Mouse (Mus musculus): ENCODE measurements around the gene Upf1. TPM values are rescaled to one million over a fixed set of nuclear protein-coding genes. Genes with fewer than 3 reads are reported as not detected.

Upf1 gene
- total RNA-seq, 2 experiments from 2014 or later, result 40.8 to 48.8 TPM

DNA sequence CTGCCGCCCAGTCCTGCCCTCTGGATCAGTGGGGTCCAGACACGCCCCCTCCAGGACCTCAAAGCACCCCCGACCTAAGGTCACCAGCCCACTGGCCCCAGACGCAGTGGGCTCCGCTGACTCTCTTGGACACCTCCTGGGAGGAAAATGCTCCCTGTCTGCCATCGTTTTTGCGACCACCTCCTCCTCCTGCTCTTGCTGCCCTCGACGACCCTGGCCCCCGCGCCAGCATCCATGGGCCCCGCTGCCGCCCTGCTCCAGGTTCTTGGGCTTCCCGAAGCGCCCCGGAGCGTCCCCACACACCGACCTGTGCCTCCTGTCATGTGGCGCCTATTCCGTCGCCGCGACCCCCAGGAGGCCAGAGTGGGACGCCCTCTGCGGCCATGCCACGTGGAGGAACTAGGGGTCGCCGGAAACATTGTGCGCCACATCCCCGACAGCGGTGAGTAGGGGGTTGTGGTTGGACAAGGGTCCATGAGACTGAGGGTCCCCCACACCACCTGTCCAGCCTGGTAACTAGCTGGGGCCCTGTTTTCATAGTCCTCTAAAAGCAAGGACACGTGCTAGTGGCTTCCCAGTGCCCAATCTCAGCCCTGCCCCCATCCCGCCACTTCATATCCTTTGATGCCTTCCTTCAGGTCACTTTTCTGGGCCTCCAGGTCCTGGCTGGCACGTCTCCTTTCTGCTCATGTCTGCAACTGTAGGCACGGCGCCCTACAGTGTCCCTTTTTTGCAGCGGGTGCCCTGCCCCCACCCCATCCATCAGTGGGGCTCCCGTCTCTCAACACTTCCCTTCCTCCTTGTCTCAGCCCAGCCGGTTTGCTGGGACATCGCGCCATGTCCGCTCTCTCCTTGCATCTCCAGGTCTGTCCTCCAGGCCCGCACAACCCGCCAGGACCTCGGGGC, 23.0 kb downstream of the Upf1 start:
- intact Hi-C loops (cut with DNase I), result no loop called here
- DNase-seq, result no peak

DNA sequence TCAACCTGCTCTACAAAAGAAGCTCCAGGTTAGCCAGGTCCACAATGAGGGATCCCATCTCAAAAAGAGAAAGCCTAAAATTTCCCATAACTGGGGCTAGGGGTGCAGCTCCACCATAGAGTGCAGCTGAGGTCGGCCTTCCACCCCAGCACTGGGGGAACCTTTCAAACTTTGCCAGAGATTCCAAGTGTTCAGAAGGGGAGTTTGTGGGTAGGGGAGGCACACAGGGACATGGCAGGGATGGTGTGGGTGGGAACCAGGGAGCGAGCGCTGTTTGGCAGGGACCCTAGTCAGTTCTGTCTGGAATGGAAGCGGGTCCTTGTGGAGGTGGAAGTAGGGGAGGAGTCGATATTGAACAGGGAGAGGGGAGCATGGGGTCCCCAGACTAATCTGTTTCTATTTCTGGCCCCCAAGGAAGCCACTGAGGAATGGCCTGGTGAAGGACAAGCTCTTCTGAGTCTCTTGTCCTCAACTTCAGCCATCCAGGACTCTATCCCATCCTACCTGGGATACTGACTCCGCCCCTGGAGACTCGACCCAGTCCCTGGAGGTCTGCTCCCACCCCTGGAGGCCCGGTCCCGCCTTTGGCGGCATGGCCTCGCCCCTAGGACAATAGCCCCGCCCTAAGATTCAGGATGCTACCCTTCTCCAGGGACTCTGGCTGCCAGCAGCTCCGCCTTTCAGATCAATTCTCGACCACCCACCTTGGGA, 23.8 kb downstream of the Upf1 start, which contains the start of gene Gdf1:
Gene Gdf1 (plus strand): TSS at position 694 of the 711 bp plus-strand sequence.
- no peak for DNase-seq
- intact Hi-C loops (cut with DNase I), result no loop called here

DNA sequence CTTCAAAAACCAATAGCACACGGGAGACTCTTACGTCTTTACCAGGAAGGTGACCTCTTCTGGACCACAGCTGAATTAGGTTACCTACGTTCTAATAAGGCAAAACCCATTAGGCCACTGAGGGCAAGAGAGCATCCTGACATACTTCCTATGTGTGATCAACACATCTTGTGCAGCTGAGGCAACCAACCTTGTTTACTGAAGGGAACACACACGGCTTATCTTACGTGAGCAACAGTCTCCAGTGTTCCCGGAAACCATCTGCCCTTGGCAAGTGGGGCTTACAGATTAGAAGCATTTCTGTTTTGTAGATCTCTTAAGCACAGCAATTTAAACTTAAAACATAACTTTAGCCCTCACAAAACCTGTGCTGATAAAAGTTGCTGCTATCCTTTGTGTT, 25.6 kb downstream of the Upf1 start:
- intact Hi-C loops (cut with DNase I), result no loop called here
- DNase-seq, result no peak

DNA sequence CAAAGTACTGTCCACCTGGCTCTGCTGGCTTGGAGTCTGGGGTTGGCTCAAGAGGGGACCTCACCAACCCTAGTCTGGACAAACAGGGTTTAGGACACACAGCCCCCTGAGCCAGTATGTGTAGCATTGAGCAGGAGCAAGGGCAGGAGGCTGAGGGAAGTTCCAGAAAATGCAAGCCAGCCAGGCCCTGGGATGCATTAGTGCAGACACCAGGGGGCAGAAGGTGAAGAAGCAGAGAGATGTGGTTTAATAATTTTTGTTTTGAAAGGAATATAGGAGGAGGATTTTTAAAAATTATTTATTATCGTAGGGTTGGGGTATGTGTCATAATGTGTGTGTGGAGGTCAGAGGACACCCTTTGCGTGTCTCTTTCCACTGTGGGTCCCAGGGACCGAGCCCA, 29.4 kb downstream of the Upf1 start:
- intact Hi-C loops (cut with DNase I), result no loop called here
- DNase-seq, result no peak

DNA sequence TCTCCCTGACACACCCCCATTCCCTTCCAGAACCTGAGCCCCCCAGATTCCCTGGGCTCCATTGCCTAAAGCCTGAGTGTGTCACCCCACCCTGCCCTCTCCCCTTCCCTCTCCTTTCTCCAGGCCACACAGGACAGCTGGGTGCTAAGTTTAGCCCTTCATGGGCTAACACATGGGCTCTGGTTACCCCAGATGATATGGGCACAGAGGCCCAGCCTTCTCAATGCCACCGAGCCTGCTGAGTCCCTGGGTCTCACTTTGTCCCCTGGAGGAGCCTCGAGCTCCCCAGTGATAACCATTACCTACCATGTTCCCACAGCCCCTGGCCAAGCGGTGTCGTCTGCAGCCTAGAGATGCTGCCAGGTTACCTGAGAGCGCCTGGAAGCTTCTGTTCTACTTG, 35.2 kb downstream of the Upf1 start:
- intact Hi-C loops (cut with DNase I), result loop anchor here (5.0 kb wide), 1 partner anchor 136 kb away; no protein-coding TSS in a partner anchor
- DNase-seq, result no peak

DNA sequence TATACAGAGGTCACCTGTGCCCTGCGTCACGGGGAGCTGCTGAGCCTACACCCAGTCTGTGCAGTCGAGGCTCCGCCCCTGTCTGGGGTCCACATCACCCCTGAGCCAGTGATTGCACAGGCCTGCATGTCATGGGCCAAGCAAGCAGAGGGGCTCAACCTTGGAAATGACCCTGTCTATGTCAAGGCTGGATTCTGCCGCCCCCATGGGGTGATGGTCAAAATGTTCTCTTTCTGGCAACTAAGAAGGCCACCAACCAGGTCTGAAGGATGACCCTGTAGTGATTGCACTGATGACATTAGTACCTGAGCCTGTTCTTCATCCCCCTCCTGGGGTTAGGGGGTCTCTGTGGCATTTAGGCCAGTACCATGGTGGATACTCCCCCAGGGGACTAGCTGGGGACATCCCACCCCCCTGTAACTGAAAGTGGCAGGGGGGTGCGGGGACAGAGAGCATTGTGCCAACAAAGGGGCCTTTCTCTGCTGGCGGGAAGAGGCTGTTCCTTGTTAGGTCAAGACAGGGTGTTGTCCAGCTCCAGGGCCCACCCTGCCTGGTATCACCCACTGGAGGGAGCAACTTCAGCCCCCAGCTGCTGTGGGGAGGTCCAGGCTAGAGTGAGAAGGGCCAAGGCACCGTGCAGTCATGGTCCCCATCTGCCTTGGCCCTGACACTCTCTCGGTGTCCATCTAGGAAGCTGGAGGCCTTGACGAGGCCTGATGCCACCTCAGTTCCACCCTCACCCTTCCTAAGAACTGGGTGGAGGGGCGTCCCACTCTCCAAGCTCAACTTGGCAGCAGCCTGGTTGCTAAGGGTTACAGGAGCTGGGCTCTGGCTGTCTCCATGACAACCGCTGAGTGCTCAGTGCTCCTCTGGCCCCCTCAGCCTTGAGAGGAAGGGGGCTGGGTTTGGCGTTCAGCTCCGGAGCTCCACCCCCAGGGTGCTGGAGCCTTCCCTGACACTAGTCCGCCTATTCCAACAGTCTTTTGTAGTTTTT, 36.3 kb downstream of the Upf1 start:
- peak; percentile 51 to 61 for DNase-seq

DNA sequence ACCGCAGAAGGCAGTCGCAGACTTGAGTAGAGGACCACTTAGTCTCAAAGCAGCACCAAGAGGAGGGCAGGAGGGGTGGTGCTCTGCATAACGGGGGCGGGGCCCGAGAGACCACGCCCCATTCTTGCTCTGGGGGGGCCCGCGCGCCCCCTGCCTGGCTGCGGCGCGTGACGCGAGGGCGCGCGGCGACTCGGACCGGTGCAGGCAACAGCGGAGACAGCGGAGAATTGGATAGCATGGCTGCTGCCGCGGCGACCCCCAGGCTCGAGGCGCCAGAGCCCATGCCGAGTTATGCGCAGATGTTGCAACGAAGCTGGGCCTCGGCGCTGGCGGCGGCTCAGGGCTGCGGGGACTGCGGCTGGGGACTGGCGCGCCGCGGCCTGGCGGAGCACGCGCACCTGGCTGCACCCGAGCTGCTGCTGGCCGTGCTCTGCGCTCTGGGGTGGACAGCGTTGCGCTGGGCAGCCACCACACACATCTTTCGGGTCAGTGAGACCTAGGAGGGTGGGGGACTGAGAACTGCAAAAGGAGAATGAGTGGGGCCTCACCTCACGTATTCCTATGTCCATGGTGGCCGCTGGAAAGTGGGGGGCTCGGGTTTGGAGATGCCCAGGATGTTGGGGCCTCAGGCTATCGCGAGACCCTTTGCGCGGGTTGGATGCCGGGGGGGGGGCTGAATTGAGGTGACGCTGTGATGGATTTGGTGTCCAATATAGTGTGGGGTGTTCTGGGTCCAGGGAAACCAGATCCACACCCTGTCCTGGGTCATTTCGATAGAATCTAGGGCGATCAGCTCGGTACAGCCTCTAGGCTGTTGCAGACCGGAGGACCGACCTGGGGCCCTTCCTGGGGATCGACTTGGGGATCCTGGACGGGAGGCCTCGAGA, 37.2 kb downstream of the Upf1 start, which contains the start of gene Cers1:
Gene Cers1 (plus strand): TSS at position 152 of the 887 bp plus-strand sequence.
- DNase-seq, result peak; percentile 56 to 69
- intact Hi-C loops (cut with DNase I), result loop anchor here (5.0 kb wide), 1 partner anchor 134 kb away; no protein-coding TSS in a partner anchor

More for the DNA sequence above, 36.3 kb downstream of the Upf1 start:
- intact Hi-C loops (cut with DNase I), result loop anchor here (5.0 kb wide), 1 partner anchor 135 kb away; no protein-coding TSS in a partner anchor

DNA sequence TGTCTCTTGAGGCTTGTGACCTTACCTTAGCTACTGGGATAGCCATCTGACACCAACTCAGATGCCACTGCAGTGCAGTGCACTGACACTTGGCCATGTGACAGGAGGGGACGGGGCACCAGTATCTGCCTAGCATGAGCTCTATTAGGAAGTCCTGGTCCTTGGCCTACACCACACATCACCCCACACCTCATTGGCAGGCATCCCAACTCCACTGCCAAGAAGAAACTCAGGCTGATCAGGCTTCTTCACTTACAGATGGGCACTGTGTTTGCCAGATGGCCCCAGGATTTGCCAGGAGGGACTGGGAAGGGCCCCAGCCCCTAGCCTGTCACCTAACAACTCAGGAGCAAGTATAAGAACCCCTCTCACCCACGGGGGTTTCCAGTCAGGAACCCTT, 39.7 kb downstream of the Upf1 start:
- no peak for DNase-seq
- intact Hi-C loops (cut with DNase I), result no loop called here

DNA sequence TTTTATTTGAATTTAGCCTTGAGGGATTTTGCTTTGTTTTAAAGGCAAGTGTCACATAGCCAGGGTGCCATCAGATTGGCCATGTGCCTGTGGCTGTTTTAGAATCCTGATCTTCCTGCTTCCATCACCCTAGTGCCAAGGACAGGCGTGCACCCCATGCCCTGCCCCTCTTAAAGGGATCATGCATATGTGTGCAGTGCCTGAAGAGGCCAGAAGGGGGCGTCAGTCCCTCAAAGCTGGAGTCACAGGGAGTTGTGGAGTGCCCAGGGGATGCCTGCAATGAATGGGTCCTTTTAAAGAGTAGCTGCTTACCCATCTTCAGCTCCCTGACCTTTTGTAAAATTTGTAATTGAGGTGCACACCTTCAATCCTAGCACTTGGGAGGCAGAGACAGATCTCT, 43.8 kb downstream of the Upf1 start:
- intact Hi-C loops (cut with DNase I), result no loop called here
- DNase-seq, result peak in 1 of 2 experiments; percentile 43

DNA sequence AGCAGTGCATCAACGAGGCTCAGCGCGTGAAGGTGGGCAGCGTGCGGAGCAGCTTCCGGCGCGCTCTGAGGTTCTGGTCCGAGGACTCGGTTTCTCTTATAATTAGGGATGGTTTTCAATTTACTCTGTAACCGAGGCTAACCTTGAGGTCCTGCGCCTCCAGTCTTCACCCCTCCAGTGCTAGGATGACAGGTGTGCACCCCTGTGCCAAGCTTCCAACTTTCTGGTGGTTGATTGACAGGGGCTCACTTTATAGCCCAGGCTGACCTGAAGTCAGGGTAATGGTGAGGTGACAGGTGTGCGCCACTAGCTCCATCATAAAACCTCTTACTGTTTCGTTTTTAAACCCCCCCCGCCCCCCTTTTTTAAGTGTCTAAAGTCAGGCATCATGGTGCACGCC, 50.2 kb downstream of the Upf1 start:
- DNase-seq, result no peak
- intact Hi-C loops (cut with DNase I), result no loop called here

DNA sequence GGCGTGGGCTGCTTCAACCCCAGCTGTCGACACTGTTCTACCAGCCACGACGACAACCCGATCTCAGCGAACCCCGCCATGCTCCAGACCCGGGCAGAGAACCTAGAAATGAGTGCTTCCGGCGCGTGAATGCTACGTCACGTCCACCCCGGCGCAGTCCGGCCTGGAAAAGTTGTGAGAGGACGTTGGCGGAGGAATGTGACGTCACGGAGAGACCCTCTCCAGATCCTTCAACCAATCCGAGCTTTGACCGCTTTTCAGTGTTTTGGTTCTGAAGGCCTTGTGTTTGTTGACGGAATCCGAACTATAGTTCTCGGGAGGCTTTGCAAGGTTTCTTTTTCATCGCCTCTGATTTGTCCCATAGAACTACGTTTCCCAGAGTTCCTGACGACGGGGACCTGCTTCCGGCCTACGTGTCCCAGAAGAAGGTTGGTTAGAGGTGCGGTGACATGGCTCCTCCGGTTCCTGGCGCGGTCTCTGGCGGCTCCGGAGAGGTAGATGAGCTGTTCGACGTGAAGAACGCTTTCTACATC, 50.7 kb downstream of the Upf1 start, which contains the start of the genes Ddx49 and Cope:
Gene Ddx49 (minus strand): TSS at position 132 of the 533 bp plus-strand sequence.
Gene Cope (plus strand): TSS at position 161 of the 533 bp plus-strand sequence.
- intact Hi-C loops (cut with DNase I), result no loop called here
- DNase-seq, result peak; percentile 96 to 97

DNA sequence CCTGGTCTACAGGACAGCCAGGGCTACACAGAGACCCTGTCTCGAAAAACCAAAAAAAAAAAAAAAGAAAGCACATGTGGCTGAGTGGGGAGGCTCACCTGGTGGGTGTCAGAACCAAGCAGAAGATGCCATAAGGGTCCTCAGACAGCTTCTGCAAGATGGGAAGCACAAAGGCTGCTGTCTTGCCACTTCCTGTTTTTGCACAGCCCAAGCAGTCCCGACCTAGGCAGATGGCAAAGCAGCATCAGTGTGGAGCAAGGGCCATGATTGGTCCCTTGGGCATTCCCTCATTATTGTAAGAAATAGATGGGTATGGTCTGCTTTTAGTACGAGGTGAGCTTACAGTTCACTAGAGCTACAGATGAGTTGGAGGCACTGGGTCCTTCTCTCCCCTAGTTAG, 52.2 kb downstream of the Upf1 start:
- no peak for DNase-seq
- intact Hi-C loops (cut with DNase I), result no loop called here

DNA sequence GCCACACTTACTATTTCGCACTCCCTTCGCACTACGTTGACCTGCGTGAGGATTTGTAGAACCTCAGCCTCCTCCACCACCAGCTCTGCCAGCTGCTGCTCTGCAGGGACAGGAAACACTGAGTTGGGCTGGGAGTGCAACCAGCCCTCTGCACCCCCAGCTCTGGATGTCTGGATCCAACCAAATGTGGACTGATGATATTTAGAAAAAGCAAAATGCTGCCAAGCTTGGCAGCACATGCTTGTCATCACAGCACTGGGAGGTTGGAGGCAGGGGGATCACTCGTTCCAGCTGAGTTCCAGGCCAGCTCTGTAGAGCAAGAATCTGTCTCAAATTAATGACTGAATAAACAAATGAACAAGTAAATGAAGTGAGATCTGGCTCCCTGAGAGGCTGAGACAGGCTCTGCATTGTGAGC, 59.1 kb downstream of the Upf1 start:
- no peak for DNase-seq
- intact Hi-C loops (cut with DNase I), result no loop called here

DNA sequence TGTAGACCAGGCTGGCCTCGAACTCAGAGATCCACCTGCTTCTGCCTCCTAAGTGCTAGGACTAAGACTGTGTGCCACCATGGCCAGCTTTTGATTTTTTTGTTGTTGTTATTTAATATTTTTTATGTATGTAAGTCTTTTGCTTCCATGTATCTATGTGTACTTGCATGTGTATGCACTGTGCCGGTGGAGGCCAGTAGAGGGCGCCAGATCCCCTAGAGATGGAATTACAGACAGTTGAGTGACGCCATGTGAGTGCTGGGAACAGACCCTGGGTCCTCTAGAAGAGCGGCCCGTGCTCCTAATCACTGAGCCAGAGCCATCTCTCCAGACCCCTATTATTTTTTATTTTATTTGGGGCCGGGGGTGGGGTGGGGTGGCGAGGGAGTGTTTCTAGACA, 66.3 kb downstream of the Upf1 start:
- DNase-seq, result no peak
- intact Hi-C loops (cut with DNase I), result no loop called here

DNA sequence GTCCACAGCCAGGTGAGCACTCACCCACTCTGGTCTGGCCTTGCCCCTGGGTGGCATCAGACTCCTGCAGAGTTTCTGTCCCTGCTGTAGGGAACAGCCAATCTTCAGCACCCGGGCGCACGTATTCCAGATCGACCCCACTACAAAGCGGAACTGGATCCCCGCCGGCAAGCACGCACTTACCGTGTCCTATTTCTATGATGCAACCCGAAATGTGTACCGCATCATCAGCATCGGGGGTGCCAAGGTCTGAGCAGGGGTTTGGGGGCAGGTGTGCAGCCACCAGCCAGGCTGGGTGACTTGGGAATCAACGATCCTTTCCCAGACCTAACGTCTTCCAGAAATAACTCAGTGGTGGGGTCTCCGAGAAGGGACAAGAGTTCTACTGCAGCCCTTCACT, 67.8 kb downstream of the Upf1 start:
- no peak for DNase-seq
- intact Hi-C loops (cut with DNase I), result no loop called here

DNA sequence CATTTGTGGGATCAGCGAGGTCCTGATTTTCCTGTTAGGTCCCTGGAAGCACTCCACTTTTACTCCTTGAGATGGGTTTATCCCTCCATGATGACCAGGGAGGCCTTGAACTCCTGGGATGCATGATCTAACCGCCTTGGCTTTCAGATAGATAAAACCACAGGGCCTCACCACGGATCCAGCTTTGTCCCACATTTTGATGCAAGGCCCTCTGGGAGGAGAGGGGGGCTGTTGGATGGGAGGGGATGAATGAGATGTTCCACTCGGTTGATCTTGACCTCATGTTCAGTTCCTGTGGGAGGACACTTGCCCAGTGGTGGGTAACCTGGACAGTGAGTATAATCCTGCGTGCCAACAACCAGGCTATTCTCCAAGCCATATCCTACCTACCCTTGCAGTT, 68.7 kb downstream of the Upf1 start:
- intact Hi-C loops (cut with DNase I), result no loop called here
- DNase-seq, result no peak

DNA sequence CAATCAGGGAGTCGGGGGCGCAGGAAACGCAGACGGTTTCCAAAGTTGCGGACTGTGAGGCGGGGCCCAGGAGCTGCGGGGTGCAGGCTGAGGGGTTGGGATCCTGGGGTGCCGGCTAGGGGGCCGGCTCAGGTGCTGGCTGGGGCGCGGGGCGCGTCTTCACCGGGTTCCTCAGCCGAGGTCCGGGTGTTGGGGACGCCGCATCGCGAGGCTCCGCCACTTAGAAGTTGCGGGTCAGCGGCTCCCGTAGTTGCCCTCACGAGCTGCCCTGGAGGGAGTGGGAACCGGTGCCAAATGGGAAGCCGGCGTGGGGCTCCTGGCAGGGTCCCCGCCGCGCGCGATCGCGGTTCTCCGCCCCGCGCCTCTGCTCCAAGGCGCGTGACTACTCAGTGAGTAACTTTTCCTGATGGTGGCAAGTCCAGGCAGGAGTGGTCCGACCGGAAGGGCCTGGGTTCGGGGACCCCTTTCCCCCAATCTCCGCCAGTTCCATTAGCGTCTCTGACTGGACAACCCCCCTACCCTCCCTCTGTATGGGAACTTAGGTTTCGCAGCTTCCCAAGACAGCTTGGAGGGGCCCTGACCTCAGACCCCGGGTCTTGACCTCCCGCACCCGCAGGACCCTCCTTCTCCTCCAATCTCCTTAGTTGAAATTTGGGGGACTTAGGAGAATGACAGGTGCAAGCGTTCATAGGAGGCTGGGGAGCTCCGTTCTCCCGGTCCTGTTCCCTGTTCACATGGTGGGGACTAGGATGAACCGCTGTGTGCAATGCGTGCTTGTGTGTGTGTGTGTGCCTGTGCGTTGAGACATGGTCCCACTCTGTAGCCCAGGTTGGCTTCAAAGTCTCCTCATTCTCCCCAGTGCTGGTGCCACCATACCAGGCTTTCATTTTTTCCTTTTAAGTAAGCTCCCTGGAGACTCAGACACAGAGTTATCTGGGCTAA, 69.7 kb downstream of the Upf1 start:
- intact Hi-C loops (cut with DNase I), result no loop called here
- peak in 1 of 2 experiments; percentile 59 for DNase-seq

All from heart, postnatal 10 days (tissue).